Mouse (Mus musculus): Measurements from ENCODE around the gene Mks1. TPM values are rescaled to one million over a fixed set of nuclear protein-coding genes. Genes with fewer than 3 reads are reported as not detected.
"Not testable (repeated sequence)": the region's sequence is repeated elsewhere in the genome, so short reads cannot be mapped to it uniquely, and the experiment has no call there.

The Mks1 gene
- polyA plus RNA-seq, 1 experiment from 2014 or later: 7.0 TPM

- Histone ChIP-seq H3K27ac (no peak overlapping the region), H3K4me1 (replicated peaks) (peaks cover 16% of the 10 kb centered on the region), H3K4me3 (no peak overlapping the region), H3K9me3 (replicated peaks) (no peaks in the 10 kb centered on the region), H3K9ac (no peak overlapping the region), H3K36me3 (no peaks in the 10 kb centered on the region), H3K27me3 (0 out of 2 replicates have a peak, but pooled peaks cover 3% of the 10 kb centered on the region), H3K4me2 (no peak overlapping the region)
- ATAC-seq (replicated peaks; ENCODE audit: insufficient number of reproducible peaks, insufficient read depth, low FRiP score, low read depth): no peak
- WGBS: 83% methylated on average over 3 of the region's 3 CpGs
Observed at GRCm38 (mm10) chr11:87841436-87841835, 11.6 kb upstream of the Mks1 start.

- WGBS: 75% methylated on average over 12 of the region's 12 CpGs
- Histone ChIP-seq H3K4me2 (no peak overlapping the region), H3K36me3 (no peaks in the 10 kb centered on the region), H3K9me3 (replicated peaks) (no peaks in the 10 kb centered on the region), H3K27ac (no peak overlapping the region), H3K4me3 (no peak overlapping the region), H3K27me3 (no peaks in the 10 kb centered on the region), H3K4me1 (replicated peaks) (0 out of 2 replicates have a peak, but pooled peaks cover 5% of the 10 kb centered on the region), H3K9ac (no peak overlapping the region)
- no peak for ATAC-seq (replicated peaks; ENCODE audit: insufficient number of reproducible peaks, insufficient read depth, low FRiP score, low read depth)
Observed at GRCm38 (mm10) chr11:87846968-87847600, 5.9 kb upstream of the Mks1 start.

- Histone ChIP-seq H3K9ac (no peak overlapping the region), H3K36me3 (no peaks in the 10 kb centered on the region), H3K4me3 (no peak overlapping the region), H3K9me3 (replicated peaks) (no peaks in the 10 kb centered on the region), H3K4me1 (replicated peaks) (peaks cover 6% of the 10 kb centered on the region), H3K27me3 (no peaks in the 10 kb centered on the region), H3K27ac (no peak overlapping the region), H3K4me2 (no peak overlapping the region)
- WGBS: 55% methylated on average over 6 of the region's 6 CpGs
- ATAC-seq (replicated peaks; ENCODE audit: insufficient number of reproducible peaks, insufficient read depth, low FRiP score, low read depth): no peak
Observed at GRCm38 (mm10) chr11:87847884-87848283, 5.1 kb upstream of the Mks1 start.

- H3K9me3 ChIP-seq (replicated peaks): no peaks in the 10 kb centered on the region
- 0 out of 2 replicates have a peak, but pooled peaks have one; percentile 39 for ATAC-seq (replicated peaks; ENCODE audit: insufficient number of reproducible peaks, insufficient read depth, low FRiP score, low read depth)
- peak overlapping the region; percentile 86 for H3K4me2 ChIP-seq
- no peaks in the 10 kb centered on the region; the same call in 1 of the 2 replicates for H3K27me3 ChIP-seq
- H3K9ac ChIP-seq: peak overlapping the region; percentile 60
- WGBS: 33% methylated on average over 8 of the region's 8 CpGs
- peak overlapping the region; percentile 51; the same call in 1 of the 2 replicates for H3K27ac ChIP-seq
- H3K36me3 ChIP-seq: no peaks in the 10 kb centered on the region
- H3K4me1 ChIP-seq (replicated peaks): peaks cover 9% of the 10 kb centered on the region
- H3K4me3 ChIP-seq: peak overlapping the region; percentile 72
Observed at GRCm38 (mm10) chr11:87853597-87853954, 561 bp downstream of the Mks1 start.

- Histone ChIP-seq H3K36me3 (no peaks in the 10 kb centered on the region), H3K9ac (no peak overlapping the region), H3K4me3 (no peak overlapping the region), H3K9me3 (replicated peaks) (no peaks in the 10 kb centered on the region), H3K4me1 (replicated peaks) (peaks cover 15% of the 10 kb centered on the region), H3K4me2 (no peak overlapping the region), H3K27me3 (no peaks in the 10 kb centered on the region; the same call in 1 of the 2 replicates), H3K27ac (no peak overlapping the region)
- 81% methylated on average over 7 of the region's 7 CpGs for WGBS
- ATAC-seq (replicated peaks; ENCODE audit: insufficient number of reproducible peaks, insufficient read depth, low FRiP score, low read depth): no peak
Observed at GRCm38 (mm10) chr11:87854550-87854949, 1.5 kb downstream of the Mks1 start.

GRCm38 (mm10) chr11:87859273-87859672 is 6.3 kb downstream of the Mks1 start:
- no peaks in the 10 kb centered on the region; the same call in 1 of the 2 replicates for H3K27me3 ChIP-seq
- H3K27ac ChIP-seq: no peak overlapping the region
- 0 out of 2 replicates have a peak, but pooled peaks cover 6% of the 10 kb centered on the region for H3K4me1 ChIP-seq (replicated peaks)
- 55% methylated on average over 11 of the region's 11 CpGs for WGBS
- H3K4me3 ChIP-seq: no peak overlapping the region
- no peaks in the 10 kb centered on the region; the same call in 1 of the 2 replicates for H3K36me3 ChIP-seq
- H3K4me2 ChIP-seq: no peak overlapping the region
- no peaks in the 10 kb centered on the region for H3K9me3 ChIP-seq (replicated peaks)
- H3K9ac ChIP-seq: no peak overlapping the region
- ATAC-seq (replicated peaks; ENCODE audit: insufficient number of reproducible peaks, insufficient read depth, low FRiP score, low read depth): peak; percentile 62; the same call in 1 of the 2 replicates

- H3K4me3 ChIP-seq: no peak overlapping the region
- whole genome bisulfite sequencing: 84% methylated on average over 9 of the region's 9 CpGs
- no peaks in the 10 kb centered on the region; the same call in 1 of the 2 replicates for H3K36me3 ChIP-seq
- no peaks in the 10 kb centered on the region; the same call in 1 of the 2 replicates for H3K27me3 ChIP-seq
- no peak overlapping the region for H3K9ac ChIP-seq
- ATAC-seq (replicated peaks; ENCODE audit: insufficient number of reproducible peaks, insufficient read depth, low FRiP score, low read depth): no peak
- H3K9me3 ChIP-seq (replicated peaks): no peaks in the 10 kb centered on the region
- no peak overlapping the region for H3K4me2 ChIP-seq
- no peak overlapping the region for H3K27ac ChIP-seq
- H3K4me1 ChIP-seq (replicated peaks): 0 out of 2 replicates have a peak, but pooled peaks cover 6% of the 10 kb centered on the region
Observed at GRCm38 (mm10) chr11:87860426-87860825, 7.4 kb downstream of the Mks1 start.

GRCm38 (mm10) chr11:87862805-87863204 is 9.8 kb downstream of the Mks1 start:
- no peaks in the 10 kb centered on the region; the same call in 1 of the 2 replicates for H3K36me3 ChIP-seq
- H3K9ac ChIP-seq: no peak overlapping the region
- no peak overlapping the region for H3K27ac ChIP-seq
- no peaks in the 10 kb centered on the region for H3K27me3 ChIP-seq
- no peak overlapping the region for H3K4me2 ChIP-seq
- no peaks in the 10 kb centered on the region for H3K9me3 ChIP-seq (replicated peaks)
- 91% methylated on average over 13 of the region's 13 CpGs for WGBS
- H3K4me3 ChIP-seq: no peak overlapping the region
- ATAC-seq (replicated peaks; ENCODE audit: insufficient number of reproducible peaks, insufficient read depth, low FRiP score, low read depth): no peak
- H3K4me1 ChIP-seq (replicated peaks): 0 out of 2 replicates have a peak, but pooled peaks cover 6% of the 10 kb centered on the region

GRCm38 (mm10) chr11:87866891-87867290 is 13.9 kb downstream of the Mks1 start:
- not testable (repeated sequence) for H3K4me3 ChIP-seq; H3K36me3 ChIP-seq; H3K4me2 ChIP-seq; H3K9ac ChIP-seq; ATAC-seq (replicated peaks; ENCODE audit: insufficient number of reproducible peaks, insufficient read depth, low FRiP score, low read depth); H3K9me3 ChIP-seq (replicated peaks); H3K4me1 ChIP-seq (replicated peaks); H3K27ac ChIP-seq; H3K27me3 ChIP-seq
- WGBS: 92% methylated on average over 1 of the region's 2 CpGs

- H3K9me3 ChIP-seq (replicated peaks): no peaks in the 10 kb centered on the region
- H3K27ac ChIP-seq: no peak overlapping the region
- H3K4me2 ChIP-seq: no peak overlapping the region
- 77% methylated on average over 2 of the region's 2 CpGs for WGBS
- ATAC-seq (replicated peaks; ENCODE audit: insufficient number of reproducible peaks, insufficient read depth, low FRiP score, low read depth): no peak
- H3K4me1 ChIP-seq (replicated peaks): no peaks in the 10 kb centered on the region; the same call in 1 of the 2 replicates
- H3K36me3 ChIP-seq: no peaks in the 10 kb centered on the region
- H3K27me3 ChIP-seq: peaks cover 3% of the 10 kb centered on the region; the same call in 1 of the 2 replicates
- no peak overlapping the region for H3K9ac ChIP-seq
- no peak overlapping the region for H3K4me3 ChIP-seq
Observed at GRCm38 (mm10) chr11:87870096-87870495, 17.1 kb downstream of the Mks1 start.

- H3K4me3 ChIP-seq: no peak overlapping the region
- WGBS: 31% methylated on average over 8 of the region's 8 CpGs
- no peaks in the 10 kb centered on the region for H3K36me3 ChIP-seq
- no peaks in the 10 kb centered on the region; the same call in 1 of the 2 replicates for H3K4me1 ChIP-seq (replicated peaks)
- H3K4me2 ChIP-seq: no peak overlapping the region
- H3K27me3 ChIP-seq: peaks cover 11% of the 10 kb centered on the region; the same call in 1 of the 2 replicates
- ATAC-seq (replicated peaks; ENCODE audit: insufficient number of reproducible peaks, insufficient read depth, low FRiP score, low read depth): no peak
- H3K9me3 ChIP-seq (replicated peaks): no peaks in the 10 kb centered on the region
- H3K9ac ChIP-seq: no peak overlapping the region
- H3K27ac ChIP-seq: no peak overlapping the region
Observed at GRCm38 (mm10) chr11:87871766-87872165, 18.8 kb downstream of the Mks1 start.

- no peak within 1 kb of the TSS for H3K4me3 ChIP-seq
- H3K27ac ChIP-seq: no peak within 1 kb of the TSS
- H3K36me3 ChIP-seq: no peaks in the 10 kb centered on the region
- no peak within 1 kb of the TSS for H3K4me2 ChIP-seq
- H3K27me3 ChIP-seq: peaks cover 11% of the 10 kb centered on the region; the same call in 1 of the 2 replicates
- H3K4me1 ChIP-seq (replicated peaks): no peaks in the 10 kb centered on the region; the same call in 1 of the 2 replicates
- no peak within 1 kb of the TSS for H3K9ac ChIP-seq
- no peak for ATAC-seq (replicated peaks; ENCODE audit: insufficient number of reproducible peaks, insufficient read depth, low FRiP score, low read depth)
- H3K9me3 ChIP-seq (replicated peaks): no peaks in the 10 kb centered on the region
- 71% methylated on average over 6 of the region's 6 CpGs for WGBS
Observed at GRCm38 (mm10) chr11:87875436-87875835, 22.4 kb downstream of the Mks1 start, which contains the start of gene Epx. Epx (minus strand) TSS chr11:87875536.

Measured in heart, embryonic 15.5 days (tissue).